Mouse (Mus musculus) left cerebral cortex, adult 2 months (tissue): ENCODE measurements around the gene Ptpre. TPM values are rescaled to one million over a fixed set of nuclear protein-coding genes. Genes with fewer than 3 reads are reported as not detected.

ENCODE experiments used
- DNase-seq, 2 experiments: peaks; one replicate each; pipeline ENCODE4 v3.0.0; 2021 to 2022; ENCODE audit warnings: low spot score in 2 of 2, mixed read lengths in 1 of 2; ENCODE audit errors: extremely low spot score in 1 of 2
- H3K27ac ChIP-seq: fragments of 200-600 bp; 2 replicates; pipeline ENCODE4 v1.8.1; 2022
- H3K4me3 ChIP-seq: fragments of 200-600 bp; 2 replicates; pipeline ENCODE4 v1.8.1; 2022
- CTCF ChIP-seq: fragments of 200-600 bp; IDR thresholded peaks from 2 replicates; pipeline ENCODE4 v1.8.1; 2022; ENCODE audit warnings: antibody characterized with exemption, mild to moderate bottlenecking, moderate library complexity
- intact Hi-C: fragments of 180-260 bp; cut with DNase I; formaldehyde crosslinking; loops from one replicate; pipeline ENCODE4 v1.15.1; 2025
- total RNA-seq, 2 experiments: library from RNA; stranded (reverse); gene quantifications; 2 replicates each; pipeline ENCODE4 v1.2.3; 2021

Gene Ptpre
- total RNA-seq, 2 experiments from 2014 or later: 23.5 to 28.0 TPM

GRCm38 (mm10) chr7:135537948-135538741, 864 bp downstream of the Ptpre start:
- H3K27ac ChIP-seq: peak overlapping the region; percentile 89
- peak; percentile 51 to 55 for DNase-seq
- intact Hi-C loops: loop anchor here (1.0 to 5.0 kb wide), 4 partner anchors 43 to 199 kb away; no protein-coding TSS in a partner anchor
- TF ChIP-seq CTCF: no peak; the same call in 1 of the 2 replicates
- H3K4me3 ChIP-seq: peak overlapping the region; percentile 65

GRCm38 (mm10) chr7:135539429-135539828, 2.1 kb downstream of the Ptpre start:
- no peak for DNase-seq
- Histone ChIP-seq H3K4me3 (peak overlapping the region; percentile 65), H3K27ac (no peak overlapping the region)
- intact Hi-C loops: loop anchor here (5.0 kb wide), 1 partner anchor 198 kb away; no protein-coding TSS in a partner anchor
- no peak for TF ChIP-seq CTCF

- no peak overlapping the region for H3K27ac ChIP-seq
- intact Hi-C loops: no loop called here
- H3K4me3 ChIP-seq: no peak overlapping the region
- TF ChIP-seq CTCF: no peak
- no peak for DNase-seq
These were observed 5.0 kb downstream of the Ptpre start for GRCm38 (mm10) chr7:135542235-135542634.

GRCm38 (mm10) chr7:135543033-135543432, 5.8 kb downstream of the Ptpre start:
- no peak overlapping the region for H3K27ac ChIP-seq
- H3K4me3 ChIP-seq: no peak overlapping the region
- no peak for DNase-seq
- intact Hi-C loops: no loop called here
- no peak for TF ChIP-seq CTCF

GRCm38 (mm10) chr7:135544321-135544720, 7.0 kb downstream of the Ptpre start:
- Histone ChIP-seq H3K27ac (no peak overlapping the region), H3K4me3 (no peak overlapping the region)
- intact Hi-C loops: no loop called here
- no peak for TF ChIP-seq CTCF
- DNase-seq: no peak

GRCm38 (mm10) chr7:135545957-135546356, 8.7 kb downstream of the Ptpre start:
- no peak for DNase-seq
- intact Hi-C loops: no loop called here
- Histone ChIP-seq H3K27ac (no peak overlapping the region), H3K4me3 (no peak overlapping the region)
- no peak for TF ChIP-seq CTCF

GRCm38 (mm10) chr7:135546530-135546929, 9.2 kb downstream of the Ptpre start:
- TF ChIP-seq CTCF: no peak
- no peak overlapping the region for H3K27ac ChIP-seq
- DNase-seq: no peak

GRCm38 (mm10) chr7:135548434-135548833, 11.2 kb downstream of the Ptpre start:
- intact Hi-C loops: no loop called here
- no peak overlapping the region for H3K4me3 ChIP-seq
- no peak for DNase-seq
- no peak for TF ChIP-seq CTCF
- no peak overlapping the region for H3K27ac ChIP-seq

More at GRCm38 (mm10) chr7:135546530-135546929, 9.2 kb downstream of the Ptpre start:
- intact Hi-C loops: no loop called here
- H3K4me3 ChIP-seq: no peak overlapping the region

- no peak overlapping the region for H3K4me3 ChIP-seq
- no peak for TF ChIP-seq CTCF
- no peak for DNase-seq
- intact Hi-C loops: no loop called here
- H3K27ac ChIP-seq: no peak overlapping the region
These were observed 14.3 kb downstream of the Ptpre start for GRCm38 (mm10) chr7:135551547-135551946.

GRCm38 (mm10) chr7:135553550-135553949, 16.3 kb downstream of the Ptpre start:
- Histone ChIP-seq H3K27ac (no peak overlapping the region), H3K4me3 (no peak overlapping the region)
- no peak for DNase-seq
- no peak for TF ChIP-seq CTCF
- intact Hi-C loops: no loop called here

GRCm38 (mm10) chr7:135556663-135557402, 19.6 kb downstream of the Ptpre start:
- TF ChIP-seq CTCF: no peak
- Histone ChIP-seq H3K27ac (no peak overlapping the region), H3K4me3 (no peak overlapping the region)
- no peak for DNase-seq
- intact Hi-C loops: no loop called here

GRCm38 (mm10) chr7:135560280-135560679, 23.0 kb downstream of the Ptpre start:
- Histone ChIP-seq H3K4me3 (no peak overlapping the region), H3K27ac (no peak overlapping the region)
- TF ChIP-seq CTCF: no peak
- intact Hi-C loops: no loop called here
- DNase-seq: no peak
